Mouse (Mus musculus): ENCODE results near the gene Gm3636. TPM values are rescaled to one million over a fixed set of nuclear protein-coding genes. Genes with fewer than 3 reads are reported as not detected.
A peak's percentile ranks its signal among the peaks of the same experiment; 100 is the strongest.
"Not testable (repeated sequence)": the region's sequence is repeated elsewhere in the genome, so short reads cannot be mapped to it uniquely, and the experiment has no call there.

Gm3636 gene
- total RNA-seq (2021) = 1 to 10 TPM; 1.3 to 3.8 TPM
- long read RNA-seq, experiment 1 = 0 reads
- long read RNA-seq, experiment 2 = 0 reads

- DNase-seq = not testable (repeated sequence)
These were observed at the start of gene Gm3636 for GRCm38 (mm10) chr14:6742232-6742631. TSS of gene Gm3636 (minus strand) at chr14:6742332.

- DNase-seq = not testable (repeated sequence)
These were observed 32.2 kb upstream of the Gm3636 start, which contains the start of gene Gm8362 for GRCm38 (mm10) chr14:6774311-6774710. TSS of gene Gm8362 (minus strand) at chr14:6774411.

GRCm38 (mm10) chr14:6757231-6757536, 15.1 kb upstream of the Gm3636 start:
- not testable (repeated sequence) for DNase-seq

DNA sequence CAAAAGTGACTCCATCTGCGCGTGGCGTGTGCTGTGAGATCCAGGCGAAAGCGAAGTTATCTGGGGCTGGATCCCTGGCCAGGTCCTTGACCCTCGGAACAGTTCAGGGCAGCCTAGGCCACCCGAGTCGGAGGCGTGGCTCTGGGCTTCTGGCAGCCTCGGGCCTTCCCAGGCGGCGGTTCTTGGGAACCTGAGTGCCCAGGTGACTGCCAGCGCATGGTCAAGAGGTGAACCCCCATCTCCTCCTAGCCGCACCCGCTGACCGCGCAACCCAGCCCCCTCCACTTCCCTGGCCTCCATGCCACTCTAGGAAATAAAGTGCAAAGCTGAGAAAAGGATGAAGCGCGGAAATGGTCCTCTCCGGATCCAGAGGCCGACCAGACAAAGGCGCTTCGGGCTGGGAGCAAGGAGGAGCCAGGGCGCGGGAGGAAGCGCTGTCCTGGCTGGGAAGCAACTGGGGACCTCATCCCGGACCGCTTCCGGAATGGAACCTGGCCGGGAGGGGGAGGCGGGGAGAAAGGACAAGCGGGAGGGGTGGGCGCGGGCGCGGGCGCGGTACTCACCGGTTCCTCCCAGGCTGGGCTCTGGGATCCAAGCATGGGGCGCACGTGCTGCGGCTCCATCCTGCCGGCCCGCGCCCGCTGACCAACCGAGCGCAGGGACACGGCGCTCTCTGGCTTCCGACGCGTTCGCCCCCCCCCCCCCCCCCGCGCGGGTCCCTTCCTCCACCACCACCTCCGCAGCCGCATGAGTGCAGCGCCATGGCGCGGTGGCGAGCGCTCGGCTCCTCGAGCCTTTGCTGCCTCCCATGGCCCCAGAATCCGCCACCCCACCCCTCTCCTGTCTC, 14.5 kb upstream of the Gm3636 start:
- DNase-seq = peak; percentile 10

DNA sequence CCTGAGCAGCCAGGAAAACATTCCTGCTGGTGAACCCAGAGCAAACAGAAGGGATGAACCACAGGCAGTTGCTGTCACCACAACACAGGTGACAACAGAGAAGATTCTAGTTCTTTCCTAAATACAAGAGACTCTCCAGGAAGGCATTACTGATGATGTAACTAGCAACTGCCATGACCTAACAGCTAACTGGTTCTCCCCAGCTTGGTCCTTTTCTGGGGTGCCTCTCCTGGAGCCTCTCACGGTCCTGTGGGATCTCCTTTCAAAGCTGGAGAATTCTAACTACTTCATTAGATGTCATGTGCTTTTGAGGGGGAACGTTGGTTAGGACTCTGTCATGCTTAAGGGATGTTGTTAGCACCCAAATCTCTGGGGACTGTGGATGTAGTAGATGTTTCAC, 22.0 kb downstream of the Gm3636 start, which contains the start of gene Gm8050:
Gene Gm8050, minus strand, starts transcription at position 101 of the 400 bp plus-strand sequence.
- not testable (repeated sequence) for DNase-seq

Other genes with a start within 250 kb of the Gm3636 start
- gene Gm8356, start 205.0 kb downstream of the Gm3636 start, total RNA-seq (2021) = not detected
- under 1 TPM; 0.64 to 0.99 TPM for gene Gm3629, start 151.7 kb downstream of the Gm3636 start, total RNA-seq (2021)
- not detected for gene Gm3460, start 119.9 kb downstream of the Gm3636 start, total RNA-seq (2021)
- gene Gm10251, start 58.2 kb downstream of the Gm3636 start, total RNA-seq (2021) = under 1 TPM in 1 of 2 experiments, not detected in 1; 0.18 TPM
- gene Gm8050, start 22.1 kb downstream of the Gm3636 start, total RNA-seq (2021) = under 1 TPM in 1 of 2 experiments, not detected in 1; 0.45 TPM
- gene Gm8362, start 32.1 kb upstream of the Gm3636 start, total RNA-seq (2021) = under 1 TPM in 1 of 2 experiments, not detected in 1; 0.15 TPM
- under 1 TPM in 1 of 2 experiments, not detected in 1; 0.42 TPM for gene Gm3642, start 98.0 kb upstream of the Gm3636 start, total RNA-seq (2021)
- gene Gm3667, start 147.6 kb upstream of the Gm3636 start, total RNA-seq (2021) = under 1 TPM; 0.33 to 0.54 TPM
- not detected for gene Gm6356, start 231.5 kb upstream of the Gm3636 start, total RNA-seq (2021)

Data from adrenal gland, postnatal 10 days (tissue).